Mouse (Mus musculus): Measurements from ENCODE around the gene Wfdc17. TPM values are rescaled to one million over a fixed set of nuclear protein-coding genes. Genes with fewer than 3 reads are reported as not detected.

Wfdc17 gene
- polyA plus RNA-seq, 1 experiment: not detected

- Histone ChIP-seq H3K4me1 (ENCODE audit: control insufficient read depth, insufficient read depth, low read length) (no peaks in the 10 kb centered on the region), H3K36me3 (ENCODE audit: control insufficient read depth, insufficient read depth, low read length, poor library complexity, severe bottlenecking) (no peaks in the 10 kb centered on the region), H3K27me3 (ENCODE audit: control insufficient read depth, insufficient read depth, low read length, poor library complexity, severe bottlenecking) (no peaks in the 10 kb centered on the region), H3K9ac (ENCODE audit: low read depth, poor library complexity, severe bottlenecking) (no peak overlapping the region), H3K4me3 (ENCODE audit: low read depth, low read length) (no peak overlapping the region), H3K27ac (ENCODE audit: insufficient read depth, low read length) (no peak overlapping the region), H3K9me3 (replicated peaks; ENCODE audit: control insufficient read depth, insufficient read depth, low read length, poor library complexity, severe bottlenecking) (no peaks in the 10 kb centered on the region)
- TF ChIP-seq CTCF (IDR thresholded peaks at IDR 0.05; ENCODE audit: low read depth, low read length) (no peak), POLR2A (IDR thresholded peaks at IDR 0.05; ENCODE audit: insufficient read depth, low read length) (no peak), EP300 (IDR thresholded peaks at IDR 0.05; ENCODE audit: insufficient read depth, low read depth, low read length) (no peak)
These were observed 8.9 kb downstream of the Wfdc17 start for GRCm38 (mm10) chr11:83712671-83713070.

- no peak overlapping the region for H3K4me3 ChIP-seq (ENCODE audit: low read depth, low read length)
- TF ChIP-seq CTCF (IDR thresholded peaks at IDR 0.05; ENCODE audit: low read depth, low read length): no peak
- TF ChIP-seq POLR2A (IDR thresholded peaks at IDR 0.05; ENCODE audit: insufficient read depth, low read length): no peak
- TF ChIP-seq EP300 (IDR thresholded peaks at IDR 0.05; ENCODE audit: insufficient read depth, low read depth, low read length): no peak
- no peaks in the 10 kb centered on the region for H3K27me3 ChIP-seq (ENCODE audit: control insufficient read depth, insufficient read depth, low read length, poor library complexity, severe bottlenecking)
- no peak overlapping the region for H3K27ac ChIP-seq (ENCODE audit: insufficient read depth, low read length)
- no peak overlapping the region for H3K9ac ChIP-seq (ENCODE audit: low read depth, poor library complexity, severe bottlenecking)
- H3K9me3 ChIP-seq (replicated peaks; ENCODE audit: control insufficient read depth, insufficient read depth, low read length, poor library complexity, severe bottlenecking): no peaks in the 10 kb centered on the region
- H3K4me1 ChIP-seq (ENCODE audit: control insufficient read depth, insufficient read depth, low read length): no peaks in the 10 kb centered on the region
- H3K36me3 ChIP-seq (ENCODE audit: control insufficient read depth, insufficient read depth, low read length, poor library complexity, severe bottlenecking): no peaks in the 10 kb centered on the region
These were observed 10.1 kb downstream of the Wfdc17 start for GRCm38 (mm10) chr11:83713925-83714324.

GRCm38 (mm10) chr11:83717042-83717665, 13.4 kb downstream of the Wfdc17 start:
- Histone ChIP-seq H3K4me1 (ENCODE audit: control insufficient read depth, insufficient read depth, low read length) (no peaks in the 10 kb centered on the region), H3K9ac (ENCODE audit: low read depth, poor library complexity, severe bottlenecking) (no peak overlapping the region), H3K27me3 (ENCODE audit: control insufficient read depth, insufficient read depth, low read length, poor library complexity, severe bottlenecking) (no peaks in the 10 kb centered on the region), H3K4me3 (ENCODE audit: low read depth, low read length) (no peak overlapping the region), H3K36me3 (ENCODE audit: control insufficient read depth, insufficient read depth, low read length, poor library complexity, severe bottlenecking) (no peaks in the 10 kb centered on the region), H3K27ac (ENCODE audit: insufficient read depth, low read length) (no peak overlapping the region), H3K9me3 (replicated peaks; ENCODE audit: control insufficient read depth, insufficient read depth, low read length, poor library complexity, severe bottlenecking) (no peaks in the 10 kb centered on the region)
- TF ChIP-seq EP300 (IDR thresholded peaks at IDR 0.05; ENCODE audit: insufficient read depth, low read depth, low read length) (no peak), CTCF (IDR thresholded peaks at IDR 0.05; ENCODE audit: low read depth, low read length) (no peak), POLR2A (IDR thresholded peaks at IDR 0.05; ENCODE audit: insufficient read depth, low read length) (no peak)

GRCm38 (mm10) chr11:83720766-83721165, 17.0 kb downstream of the Wfdc17 start:
- H3K27ac ChIP-seq (ENCODE audit: insufficient read depth, low read length): no peak overlapping the region
- H3K36me3 ChIP-seq (ENCODE audit: control insufficient read depth, insufficient read depth, low read length, poor library complexity, severe bottlenecking): no peaks in the 10 kb centered on the region
- no peaks in the 10 kb centered on the region for H3K4me1 ChIP-seq (ENCODE audit: control insufficient read depth, insufficient read depth, low read length)
- H3K9ac ChIP-seq (ENCODE audit: low read depth, poor library complexity, severe bottlenecking): no peak overlapping the region
- TF ChIP-seq EP300 (IDR thresholded peaks at IDR 0.05; ENCODE audit: insufficient read depth, low read depth, low read length): no peak
- TF ChIP-seq POLR2A (IDR thresholded peaks at IDR 0.05; ENCODE audit: insufficient read depth, low read length): no peak
- TF ChIP-seq CTCF (IDR thresholded peaks at IDR 0.05; ENCODE audit: low read depth, low read length): no peak
- no peaks in the 10 kb centered on the region for H3K9me3 ChIP-seq (replicated peaks; ENCODE audit: control insufficient read depth, insufficient read depth, low read length, poor library complexity, severe bottlenecking)
- H3K27me3 ChIP-seq (ENCODE audit: control insufficient read depth, insufficient read depth, low read length, poor library complexity, severe bottlenecking): no peaks in the 10 kb centered on the region
- H3K4me3 ChIP-seq (ENCODE audit: low read depth, low read length): no peak overlapping the region

GRCm38 (mm10) chr11:83728757-83729432, 25.1 kb downstream of the Wfdc17 start:
- Histone ChIP-seq H3K9me3 (replicated peaks; ENCODE audit: control insufficient read depth, insufficient read depth, low read length, poor library complexity, severe bottlenecking) (no peaks in the 10 kb centered on the region), H3K9ac (ENCODE audit: low read depth, poor library complexity, severe bottlenecking) (no peak overlapping the region), H3K4me3 (ENCODE audit: low read depth, low read length) (no peak overlapping the region), H3K4me1 (ENCODE audit: control insufficient read depth, insufficient read depth, low read length) (no peaks in the 10 kb centered on the region), H3K36me3 (ENCODE audit: control insufficient read depth, insufficient read depth, low read length, poor library complexity, severe bottlenecking) (no peaks in the 10 kb centered on the region), H3K27ac (ENCODE audit: insufficient read depth, low read length) (no peak overlapping the region), H3K27me3 (ENCODE audit: control insufficient read depth, insufficient read depth, low read length, poor library complexity, severe bottlenecking) (no peaks in the 10 kb centered on the region)
- TF ChIP-seq CTCF (IDR thresholded peaks at IDR 0.05; ENCODE audit: low read depth, low read length): peak; percentile 25
- no peak for TF ChIP-seq POLR2A (IDR thresholded peaks at IDR 0.05; ENCODE audit: insufficient read depth, low read length)
- TF ChIP-seq EP300 (IDR thresholded peaks at IDR 0.05; ENCODE audit: insufficient read depth, low read depth, low read length): no peak

GRCm38 (mm10) chr11:83731116-83731515, 27.3 kb downstream of the Wfdc17 start:
- Histone ChIP-seq H3K9me3 (replicated peaks; ENCODE audit: control insufficient read depth, insufficient read depth, low read length, poor library complexity, severe bottlenecking) (no peaks in the 10 kb centered on the region), H3K4me1 (ENCODE audit: control insufficient read depth, insufficient read depth, low read length) (no peaks in the 10 kb centered on the region), H3K27ac (ENCODE audit: insufficient read depth, low read length) (no peak overlapping the region), H3K27me3 (ENCODE audit: control insufficient read depth, insufficient read depth, low read length, poor library complexity, severe bottlenecking) (no peaks in the 10 kb centered on the region), H3K9ac (ENCODE audit: low read depth, poor library complexity, severe bottlenecking) (no peak overlapping the region), H3K4me3 (ENCODE audit: low read depth, low read length) (no peak overlapping the region), H3K36me3 (ENCODE audit: control insufficient read depth, insufficient read depth, low read length, poor library complexity, severe bottlenecking) (no peaks in the 10 kb centered on the region)
- no peak for TF ChIP-seq POLR2A (IDR thresholded peaks at IDR 0.05; ENCODE audit: insufficient read depth, low read length)
- no peak for TF ChIP-seq CTCF (IDR thresholded peaks at IDR 0.05; ENCODE audit: low read depth, low read length)
- TF ChIP-seq EP300 (IDR thresholded peaks at IDR 0.05; ENCODE audit: insufficient read depth, low read depth, low read length): no peak

All from ES-Bruce4 (cell line).